Mouse (Mus musculus): Measurements from ENCODE around the gene Copg1. TPM values are rescaled to one million over a fixed set of nuclear protein-coding genes. Genes with fewer than 3 reads are reported as not detected.

Gene Copg1
- polyA plus RNA-seq, 1 experiment from 2014 or later: 75.6 TPM

- Histone ChIP-seq H3K27me3 (ENCODE audit: control insufficient read depth, insufficient read depth, low read length) (no peaks in the 10 kb centered on the region), H3K4me2 (replicated peaks; ENCODE audit: low read depth) (no peak overlapping the region), H3K4me1 (replicated peaks; ENCODE audit: control insufficient read depth, insufficient read depth) (no peaks in the 10 kb centered on the region), H3K9me3 (ENCODE audit: control insufficient read depth, low read length) (no peaks in the 10 kb centered on the region), H3K4me3 (ENCODE audit: low read depth, low read length) (no peak overlapping the region), H3K9ac (ENCODE audit: low read length) (no peak overlapping the region), H3K27ac (replicated peaks) (no peak overlapping the region), H3K36me3 (ENCODE audit: control insufficient read depth, insufficient read depth, low read length) (peaks cover 21% of the 10 kb centered on the region)
- DNase-seq (ENCODE audit: low spot score) (no peak), ATAC-seq (ENCODE audit: low FRiP score, low TSS enrichment) (no peak)
- WGBS: 90% methylated on average over 13 of the region's 13 CpGs
- TF ChIP-seq CTCF (IDR thresholded peaks at IDR 0.05; ENCODE audit: low read depth): no peak
- no peak for TF ChIP-seq EP300 (optimal IDR thresholded peaks at IDR 0.05)
Measured at GRCm38 (mm10) chr6:87845031-87845695, 42.5 kb upstream of the Copg1 start.

- no peak overlapping the region for H3K4me2 ChIP-seq (replicated peaks; ENCODE audit: low read depth)
- no peaks in the 10 kb centered on the region for H3K4me1 ChIP-seq (replicated peaks; ENCODE audit: control insufficient read depth, insufficient read depth)
Measured at GRCm38 (mm10) chr6:87846813-87847212, 40.8 kb upstream of the Copg1 start.

GRCm38 (mm10) chr6:87849780-87850154, 37.8 kb upstream of the Copg1 start:
- no peak for ATAC-seq (ENCODE audit: low FRiP score, low TSS enrichment)
- Histone ChIP-seq H3K4me3 (ENCODE audit: low read depth, low read length) (peak overlapping the region; percentile 100), H3K4me1 (replicated peaks; ENCODE audit: control insufficient read depth, insufficient read depth) (no peaks in the 10 kb centered on the region), H3K9ac (ENCODE audit: low read length) (peak overlapping the region; percentile 100), H3K4me2 (replicated peaks; ENCODE audit: low read depth) (peak overlapping the region; percentile 69), H3K9me3 (ENCODE audit: control insufficient read depth, low read length) (no peaks in the 10 kb centered on the region), H3K36me3 (ENCODE audit: control insufficient read depth, insufficient read depth, low read length) (peaks cover 3% of the 10 kb centered on the region), H3K27me3 (ENCODE audit: control insufficient read depth, insufficient read depth, low read length) (no peaks in the 10 kb centered on the region), H3K27ac (replicated peaks) (peak overlapping the region; percentile 98)
- peak; percentile 38 for DNase-seq (ENCODE audit: low spot score)
- WGBS: 0% methylated on average over 8 of the region's 8 CpGs
- TF ChIP-seq CTCF (IDR thresholded peaks at IDR 0.05; ENCODE audit: low read depth) (no peak), EP300 (optimal IDR thresholded peaks at IDR 0.05) (no peak)

More at GRCm38 (mm10) chr6:87846813-87847212, 40.8 kb upstream of the Copg1 start:
- H3K9me3 ChIP-seq (ENCODE audit: control insufficient read depth, low read length): no peaks in the 10 kb centered on the region
- H3K4me3 ChIP-seq (ENCODE audit: low read depth, low read length): no peak overlapping the region
- no peaks in the 10 kb centered on the region for H3K27me3 ChIP-seq (ENCODE audit: control insufficient read depth, insufficient read depth, low read length)
- 66% methylated on average over 1 of the region's 1 CpGs for WGBS
- no peak for DNase-seq (ENCODE audit: low spot score)
- peaks cover 21% of the 10 kb centered on the region for H3K36me3 ChIP-seq (ENCODE audit: control insufficient read depth, insufficient read depth, low read length)
- H3K9ac ChIP-seq (ENCODE audit: low read length): no peak overlapping the region
- TF ChIP-seq EP300 (optimal IDR thresholded peaks at IDR 0.05) (no peak), CTCF (IDR thresholded peaks at IDR 0.05; ENCODE audit: low read depth) (no peak)
- H3K27ac ChIP-seq (replicated peaks): no peak overlapping the region
- ATAC-seq (ENCODE audit: low FRiP score, low TSS enrichment): no peak

- H3K36me3 ChIP-seq (ENCODE audit: control insufficient read depth, insufficient read depth, low read length): no peaks in the 10 kb centered on the region; the same call in 1 of the 2 replicates
- peak overlapping the region; percentile 98 for H3K27ac ChIP-seq (replicated peaks)
- no peaks in the 10 kb centered on the region for H3K9me3 ChIP-seq (ENCODE audit: control insufficient read depth, low read length)
- no peaks in the 10 kb centered on the region for H3K4me1 ChIP-seq (replicated peaks; ENCODE audit: control insufficient read depth, insufficient read depth)
- peak overlapping the region; percentile 100 for H3K4me3 ChIP-seq (ENCODE audit: low read depth, low read length)
- H3K27me3 ChIP-seq (ENCODE audit: control insufficient read depth, insufficient read depth, low read length): no peaks in the 10 kb centered on the region
- TF ChIP-seq CTCF (IDR thresholded peaks at IDR 0.05; ENCODE audit: low read depth) (no peak), EP300 (optimal IDR thresholded peaks at IDR 0.05) (no peak)
- peak overlapping the region; percentile 69 for H3K4me2 ChIP-seq (replicated peaks; ENCODE audit: low read depth)
- peak overlapping the region; percentile 100 for H3K9ac ChIP-seq (ENCODE audit: low read length)
- ATAC-seq (ENCODE audit: low FRiP score, low TSS enrichment) (peak; percentile 78), DNase-seq (ENCODE audit: low spot score) (peak; percentile 65)
- WGBS: under 1% methylated on average over 72 of the region's 73 CpGs
Measured at GRCm38 (mm10) chr6:87850155-87850899, 37.3 kb upstream of the Copg1 start.

- H3K9ac ChIP-seq (ENCODE audit: low read length): peak within 1 kb of the TSS; percentile 100
- no peaks in the 10 kb centered on the region for H3K9me3 ChIP-seq (ENCODE audit: control insufficient read depth, low read length)
- ATAC-seq (ENCODE audit: low FRiP score, low TSS enrichment) (peak; percentile 99), DNase-seq (ENCODE audit: low spot score) (peak; percentile 98)
- WGBS: under 1% methylated on average over 50 of the region's 55 CpGs
- no peaks in the 10 kb centered on the region for H3K4me1 ChIP-seq (replicated peaks; ENCODE audit: control insufficient read depth, insufficient read depth)
- H3K4me3 ChIP-seq (ENCODE audit: low read depth, low read length): peak within 1 kb of the TSS; percentile 100
- TF ChIP-seq CTCF (IDR thresholded peaks at IDR 0.05; ENCODE audit: low read depth) (no peak), EP300 (optimal IDR thresholded peaks at IDR 0.05) (no peak)
- H3K4me2 ChIP-seq (replicated peaks; ENCODE audit: low read depth): peak within 1 kb of the TSS; percentile 90
- peak within 1 kb of the TSS; percentile 98 for H3K27ac ChIP-seq (replicated peaks)
- no peaks in the 10 kb centered on the region for H3K27me3 ChIP-seq (ENCODE audit: control insufficient read depth, insufficient read depth, low read length)
- no peaks in the 10 kb centered on the region for H3K36me3 ChIP-seq (ENCODE audit: control insufficient read depth, insufficient read depth, low read length)
Measured at GRCm38 (mm10) chr6:87850900-87851614, 36.6 kb upstream of the Copg1 start, which contains the start of gene Cnbp. Gene Cnbp (minus strand): TSS chr6:87851106.
